Mouse (Mus musculus) liver, postnatal 0 days (tissue): ENCODE measurements at regions not wholly inside any gene's neighbourhood (a gene's known extent, or its start where the extent isn't known, plus 50 kb on each side); places are given as distances from the start of the nearest gene placed in this dataset.

Experiments used
- CTCF ChIP-seq: sonication (generic); IDR thresholded peaks from 2 replicates; pipeline ENCODE4 v1.5.1; 2016; ENCODE audit warnings: antibody characterized with exemption, low read depth
- EP300 ChIP-seq: IDR thresholded peaks from 2 replicates; pipeline ENCODE4 v1.6.1; 2016; ENCODE audit warnings: antibody characterized with exemption, low read depth, mild to moderate bottlenecking

DNA sequence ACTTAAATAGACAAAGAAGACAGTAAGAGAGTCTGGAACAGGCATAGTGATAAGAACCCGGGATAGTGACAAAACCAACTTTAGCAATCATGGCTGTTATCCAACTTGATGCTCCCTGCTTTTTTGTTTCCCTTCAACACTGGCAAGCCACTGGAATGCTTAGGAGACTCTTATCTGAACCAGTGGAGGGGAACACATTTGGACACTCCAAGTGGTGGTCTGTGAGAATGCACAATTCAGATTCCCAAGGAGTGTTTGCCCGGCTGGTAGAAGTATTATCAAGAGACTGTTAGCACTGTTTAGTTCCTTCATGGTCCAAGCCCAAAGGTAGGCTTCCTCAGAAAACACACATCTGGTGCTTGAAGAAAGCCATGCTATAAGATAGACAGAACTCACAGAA is 787.2 kb downstream of the Vgll3 start:
- no peak for TF ChIP-seq EP300
- TF ChIP-seq CTCF = no peak
